Mouse (Mus musculus) bone marrow, adult 2 months (tissue): ENCODE results near the gene 3110082I17Rik.

Source experiments
- CTCF ChIP-seq: fragments of 200-500 bp; IDR thresholded peaks from 2 replicates; pipeline ENCODE4 v1.5.1; 2011; ENCODE audit warnings: low read length, control low read depth; ENCODE audit not compliant: control insufficient read depth, insufficient read depth
- POLR2A ChIP-seq: fragments of 200-500 bp; IDR thresholded peaks from 2 replicates; pipeline ENCODE4 v1.6.1; 2011; ENCODE audit warnings: low read depth, mild to moderate bottlenecking, control low read depth, low read length, borderline replicate concordance; ENCODE audit not compliant: control insufficient read depth

- no peak for TF ChIP-seq POLR2A
- TF ChIP-seq CTCF: no peak
Observed at GRCm38 (mm10) chr5:139323260-139323924, 136.9 kb downstream of the 3110082I17Rik start.
